Mouse (Mus musculus) hindbrain, embryonic 12.5 days (tissue): Measurements from ENCODE around the gene Macrod1. TPM values are rescaled to one million over a fixed set of nuclear protein-coding genes. Genes with fewer than 3 reads are reported as not detected.

Source experiments
- ATAC-seq: fragments of 200-750 bp; cut with Nextera tagmentation; 2 replicates; pipeline ENCODE4 v1.8.0; 2017; ENCODE audit warnings: moderate TSS enrichment; ENCODE audit not compliant: low FRiP score
- H3K27ac ChIP-seq: fragments of 300-500 bp; sonication (generic); 2 replicates; pipeline ENCODE4 v1.5.1; 2016; ENCODE audit warnings: mild to moderate bottlenecking
- H3K27me3 ChIP-seq: fragments of 300-500 bp; sonication (generic); 2 replicates; pipeline ENCODE4 v1.6.1; 2016; ENCODE audit warnings: mild to moderate bottlenecking
- H3K36me3 ChIP-seq: fragments of 300-500 bp; sonication (generic); 2 replicates; pipeline ENCODE4 v1.6.1; 2016; ENCODE audit warnings: mild to moderate bottlenecking
- H3K4me1 ChIP-seq: fragments of 300-500 bp; sonication (generic); 2 replicates; pipeline ENCODE4 v1.6.1; 2016
- H3K4me2 ChIP-seq: fragments of 300-500 bp; sonication (generic); replicated peaks from 2 replicates; pipeline ENCODE4 v1.6.1; 2016; ENCODE audit warnings: mild to moderate bottlenecking
- H3K4me3 ChIP-seq: fragments of 300-500 bp; sonication (generic); 2 replicates; pipeline ENCODE4 v1.5.1; 2016; ENCODE audit warnings: mild to moderate bottlenecking
- H3K9ac ChIP-seq: fragments of 300-500 bp; sonication (generic); 2 replicates; pipeline ENCODE4 v1.6.1; 2016; ENCODE audit warnings: mild to moderate bottlenecking, moderate library complexity
- H3K9me3 ChIP-seq: fragments of 300-500 bp; sonication (generic); replicated peaks from 2 replicates; pipeline ENCODE4 v1.6.1; 2016; ENCODE audit warnings: mild to moderate bottlenecking
- WGBS: fragments of 180-500 bp; shearing (Covaris S2); methylation state at CpG from one replicate; pipeline ENCODE4 v1.1.7; 2016; 5-methylcytosine and 5-hydroxymethylcytosine counted together
- polyA plus RNA-seq: library from polyadenylated mRNA; unstranded; fragments of >200 nt; fragmentation: Nextera tagmentation; extraction: Ambion mirVana; gene quantifications from 2 replicates; pipeline ENCODE4 v1.2.1, GENCODE M21; 2016

Gene Macrod1
- polyA plus RNA-seq, 1 experiment from 2014 or later, result 5.6 TPM

- ATAC-seq, result no peak
- WGBS, result 74% methylated on average over 6 of the region's 6 CpGs
- Histone ChIP-seq H3K4me2 (no peak overlapping the region), H3K4me1 (peaks cover 80% of the 10 kb centered on the region), H3K27ac (no peak overlapping the region), H3K36me3 (no peaks in the 10 kb centered on the region), H3K4me3 (no peak overlapping the region), H3K27me3 (peaks cover 19% of the 10 kb centered on the region), H3K9ac (no peak overlapping the region), H3K9me3 (no peaks in the 10 kb centered on the region)
These were observed 95.5 kb downstream of the Macrod1 start for GRCm38 (mm10) chr19:7151927-7152653.

- WGBS, result 17% methylated on average over 7 of the region's 7 CpGs
- Histone ChIP-seq H3K27ac (peak overlapping the region; percentile 68), H3K36me3 (no peaks in the 10 kb centered on the region), H3K4me2 (no peak overlapping the region), H3K4me1 (peaks cover 86% of the 10 kb centered on the region), H3K9me3 (no peaks in the 10 kb centered on the region), H3K4me3 (no peak overlapping the region), H3K9ac (0 out of 2 replicates have a peak overlapping the region, but pooled peaks have one; percentile 23), H3K27me3 (peaks cover 17% of the 10 kb centered on the region)
- 0 out of 2 replicates have a peak, but pooled peaks have one; percentile 20 for ATAC-seq
These were observed 96.6 kb downstream of the Macrod1 start for GRCm38 (mm10) chr19:7153232-7153631.

GRCm38 (mm10) chr19:7155196-7155595, 98.6 kb downstream of the Macrod1 start:
- Histone ChIP-seq H3K4me2 (no peak overlapping the region), H3K27me3 (peaks cover 28% of the 10 kb centered on the region), H3K36me3 (no peaks in the 10 kb centered on the region), H3K4me1 (peaks cover 74% of the 10 kb centered on the region), H3K9ac (no peak overlapping the region), H3K27ac (peak overlapping the region; percentile 68), H3K4me3 (no peak overlapping the region), H3K9me3 (no peaks in the 10 kb centered on the region)
- ATAC-seq, result no peak; the same call in 1 of the 2 replicates
- 42% methylated on average over 6 of the region's 6 CpGs for WGBS

GRCm38 (mm10) chr19:7157734-7158133, 101.1 kb downstream of the Macrod1 start:
- Histone ChIP-seq H3K9me3 (no peaks in the 10 kb centered on the region), H3K27ac (peak overlapping the region; percentile 53), H3K4me3 (no peak overlapping the region), H3K4me2 (peak overlapping the region; percentile 27; the same call in 1 of the 2 replicates), H3K27me3 (peaks cover 48% of the 10 kb centered on the region), H3K9ac (peak overlapping the region; percentile 41; the same call in 1 of the 2 replicates), H3K36me3 (no peaks in the 10 kb centered on the region), H3K4me1 (peaks cover 64% of the 10 kb centered on the region)
- 24% methylated on average over 14 of the region's 14 CpGs for WGBS
- ATAC-seq, result peak; percentile 15; the same call in 1 of the 2 replicates

- H3K4me1 ChIP-seq, result peaks cover 61% of the 10 kb centered on the region
- WGBS, result 4% methylated on average over 13 of the region's 14 CpGs
- peak overlapping the region; percentile 57 for H3K9ac ChIP-seq
- peaks cover 71% of the 10 kb centered on the region for H3K27me3 ChIP-seq
- peak overlapping the region; percentile 35 for H3K4me2 ChIP-seq
- H3K27ac ChIP-seq, result peak overlapping the region; percentile 71
- H3K4me3 ChIP-seq, result no peak overlapping the region
- H3K9me3 ChIP-seq, result no peaks in the 10 kb centered on the region
- peak; percentile 55 for ATAC-seq
- no peaks in the 10 kb centered on the region for H3K36me3 ChIP-seq
These were observed 103.7 kb downstream of the Macrod1 start for GRCm38 (mm10) chr19:7160151-7160906.

GRCm38 (mm10) chr19:7161064-7161463, 104.5 kb downstream of the Macrod1 start:
- no peak overlapping the region for H3K9ac ChIP-seq
- no peak overlapping the region for H3K27ac ChIP-seq
- whole genome bisulfite sequencing, result 60% methylated on average over 3 of the region's 3 CpGs
- no peak overlapping the region for H3K4me2 ChIP-seq
- no peak for ATAC-seq
- H3K36me3 ChIP-seq, result no peaks in the 10 kb centered on the region
- H3K27me3 ChIP-seq, result peaks cover 75% of the 10 kb centered on the region
- no peak overlapping the region for H3K4me3 ChIP-seq
- H3K4me1 ChIP-seq, result peaks cover 60% of the 10 kb centered on the region
- H3K9me3 ChIP-seq, result no peaks in the 10 kb centered on the region

- peak overlapping the region; percentile 99 for H3K4me2 ChIP-seq
- 10% methylated on average over 6 of the region's 6 CpGs for WGBS
- ATAC-seq, result no peak
- H3K27ac ChIP-seq, result no peak overlapping the region
- H3K4me1 ChIP-seq, result peaks cover 52% of the 10 kb centered on the region
- H3K4me3 ChIP-seq, result peak overlapping the region; percentile 69
- no peaks in the 10 kb centered on the region for H3K36me3 ChIP-seq
- peaks cover 90% of the 10 kb centered on the region for H3K27me3 ChIP-seq
- no peaks in the 10 kb centered on the region for H3K9me3 ChIP-seq
- peak overlapping the region; percentile 83 for H3K9ac ChIP-seq
These were observed 107.6 kb downstream of the Macrod1 start for GRCm38 (mm10) chr19:7164238-7164637.

GRCm38 (mm10) chr19:7164820-7165323, 108.3 kb downstream of the Macrod1 start:
- H3K36me3 ChIP-seq, result no peaks in the 10 kb centered on the region
- ATAC-seq, result no peak
- H3K4me2 ChIP-seq, result peak overlapping the region; percentile 99
- H3K27me3 ChIP-seq, result peaks cover 84% of the 10 kb centered on the region
- H3K9me3 ChIP-seq, result no peaks in the 10 kb centered on the region
- WGBS, result under 1% methylated on average over 35 of the region's 35 CpGs
- H3K9ac ChIP-seq, result peak overlapping the region; percentile 83
- H3K27ac ChIP-seq, result no peak overlapping the region
- peaks cover 50% of the 10 kb centered on the region for H3K4me1 ChIP-seq
- peak overlapping the region; percentile 69 for H3K4me3 ChIP-seq

GRCm38 (mm10) chr19:7165509-7166199, 109.0 kb downstream of the Macrod1 start:
- peak overlapping the region; percentile 83 for H3K9ac ChIP-seq
- no peaks in the 10 kb centered on the region for H3K9me3 ChIP-seq
- WGBS, result 1% methylated on average over 48 of the region's 105 CpGs
- peak overlapping the region; percentile 69 for H3K4me3 ChIP-seq
- H3K4me1 ChIP-seq, result peaks cover 42% of the 10 kb centered on the region
- peak; percentile 23 for ATAC-seq
- no peaks in the 10 kb centered on the region for H3K36me3 ChIP-seq
- H3K4me2 ChIP-seq, result peak overlapping the region; percentile 99
- H3K27ac ChIP-seq, result no peak overlapping the region
- peaks cover 82% of the 10 kb centered on the region for H3K27me3 ChIP-seq

- Histone ChIP-seq H3K9me3 (no peaks in the 10 kb centered on the region), H3K4me3 (peak overlapping the region; percentile 69), H3K27ac (no peak overlapping the region), H3K36me3 (no peaks in the 10 kb centered on the region), H3K4me2 (peak overlapping the region; percentile 99), H3K27me3 (peaks cover 79% of the 10 kb centered on the region), H3K4me1 (peaks cover 45% of the 10 kb centered on the region), H3K9ac (peak overlapping the region; percentile 83)
- 3% methylated on average over 5 of the region's 15 CpGs for WGBS
- no peak; the same call in none of the 2 replicates for ATAC-seq
These were observed 109.6 kb downstream of the Macrod1 start for GRCm38 (mm10) chr19:7166200-7166711.

- Histone ChIP-seq H3K4me1 (peaks cover 50% of the 10 kb centered on the region), H3K27ac (no peak overlapping the region), H3K9ac (no peak overlapping the region), H3K27me3 (peaks cover 77% of the 10 kb centered on the region), H3K36me3 (no peaks in the 10 kb centered on the region), H3K4me3 (0 out of 2 replicates have a peak overlapping the region, but pooled peaks have one; percentile 69), H3K4me2 (0 out of 2 replicates have a peak overlapping the region, but pooled peaks have one; percentile 1), H3K9me3 (no peaks in the 10 kb centered on the region)
- no peak for ATAC-seq
- WGBS, result 11% methylated on average over 6 of the region's 6 CpGs
These were observed 110.2 kb downstream of the Macrod1 start for GRCm38 (mm10) chr19:7166767-7167166.
